17 mouse cellular contexts compared by ENCODE assay signal in the genomic region with DNA sequence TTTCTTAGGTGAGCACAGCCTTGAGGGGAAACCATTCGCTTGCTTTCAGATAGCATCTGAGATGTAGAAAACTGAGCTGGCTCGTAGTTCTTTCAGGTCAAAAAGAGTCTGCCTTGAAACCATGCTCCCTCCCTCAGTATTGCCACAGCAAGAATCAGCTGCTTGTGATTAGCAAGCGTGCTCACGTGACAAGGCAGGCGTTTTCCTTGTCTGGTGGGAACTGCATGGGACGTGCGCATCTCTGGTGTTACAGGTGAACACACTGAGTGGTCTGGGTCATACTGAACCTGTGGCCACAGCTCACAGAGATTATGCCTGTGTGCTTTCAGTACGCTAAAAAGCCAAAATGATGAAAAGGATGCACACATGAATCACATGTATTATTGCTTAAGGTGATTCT.
A peak's percentile ranks its signal among the peaks of the same experiment; 100 is the strongest.
DNase-seq lines count a peak whose midpoint lies in the region; ATAC-seq lines count a peak whose summit lies in the region.
"Had no signal": no experiment of that assay in that cellular context is flagged by ENCODE, and none has a peak within 500 bp of the region (broad histone marks: within the 10 kb centered on the region; RNA-seq: fewer than 3 reads in every experiment).

No protein-coding gene starts in this region.

- no peak overlapping the region for H3K4me2 ChIP-seq in kidney, embryonic 15.5 days
- no peak overlapping the region for H3K4me2 ChIP-seq in kidney, embryonic 16.5 days (replicated peaks; ENCODE audit: low read depth, low read length)
- no peak overlapping the region for H3K4me2 ChIP-seq in forebrain, embryonic 12.5 days
- no peak overlapping the region for H3K4me2 ChIP-seq in hindbrain, embryonic 15.5 days
- no peak overlapping the region for H3K4me2 ChIP-seq in midbrain, embryonic 16.5 days (ENCODE audit: low read length)
- H3K4me2 ChIP-seq: limb, embryonic 13.5 days had no signal

- peak overlapping the region; percentile 45; the same call in 1 of the 2 replicates for H3K27ac ChIP-seq in kidney, embryonic 15.5 days
- H3K27ac ChIP-seq in kidney, embryonic 16.5 days (ENCODE audit: low read length) = no peak overlapping the region
- 0 out of 2 replicates have a peak overlapping the region, but pooled peaks have one; percentile 2 for H3K27ac ChIP-seq in forebrain, embryonic 12.5 days
- H3K27ac ChIP-seq in hindbrain, embryonic 15.5 days (replicated peaks) = no peak overlapping the region
- no peak overlapping the region for H3K27ac ChIP-seq in midbrain, embryonic 16.5 days (ENCODE audit: low read length)
- H3K27ac ChIP-seq: limb, embryonic 13.5 days had no signal

- 61% methylated on average over 8 of the region's 8 CpGs for WGBS in kidney, embryonic 15.5 days
- 68% methylated on average over 8 of the region's 8 CpGs for WGBS in kidney, embryonic 16.5 days
- WGBS in forebrain, embryonic 12.5 days = 79% methylated on average over 8 of the region's 8 CpGs
- WGBS in hindbrain, embryonic 15.5 days = 43% methylated on average over 8 of the region's 8 CpGs
- WGBS in midbrain, embryonic 16.5 days = 36% methylated on average over 8 of the region's 8 CpGs

- H3K36me3 ChIP-seq in kidney, embryonic 15.5 days = no peaks in the 10 kb centered on the region
- peaks cover 4% of the 10 kb centered on the region; the same call in 1 of the 2 replicates for H3K36me3 ChIP-seq in kidney, embryonic 16.5 days (ENCODE audit: insufficient read depth, low read length)
- no peaks in the 10 kb centered on the region for H3K36me3 ChIP-seq in forebrain, embryonic 12.5 days (replicated peaks)
- H3K36me3 ChIP-seq in hindbrain, embryonic 15.5 days = no peaks in the 10 kb centered on the region
- no peaks in the 10 kb centered on the region for H3K36me3 ChIP-seq in midbrain, embryonic 16.5 days (ENCODE audit: control insufficient read depth, insufficient read depth, low read length)
- H3K36me3 ChIP-seq: limb, embryonic 13.5 days had no signal

- H3K4me3 ChIP-seq in kidney, embryonic 15.5 days (replicated peaks) = no peak overlapping the region
- H3K4me3 ChIP-seq in kidney, embryonic 16.5 days (ENCODE audit: low read length) = no peak overlapping the region
- no peak overlapping the region for H3K4me3 ChIP-seq in forebrain, embryonic 12.5 days (replicated peaks)
- H3K4me3 ChIP-seq in hindbrain, embryonic 15.5 days = no peak overlapping the region
- no peak overlapping the region for H3K4me3 ChIP-seq in midbrain, embryonic 16.5 days (ENCODE audit: low read depth, low read length)
- H3K4me3 ChIP-seq: limb, embryonic 13.5 days; myocyte had no signal

- DNase-seq in cerebellum, postnatal 36 days = no peak
- no peak for DNase-seq in layer of hippocampus, postnatal 36 days
- DNase-seq: cerebellum, adult 11-12 months; gastrocnemius, postnatal 14 days; kidney, adult 11 months; liver, postnatal 0 days; lung, postnatal 4 days; right cerebral cortex, adult 18-20 months; thymus, adult 18-20 months had no signal

- H3K4me1 ChIP-seq in kidney, embryonic 15.5 days = peaks cover 14% of the 10 kb centered on the region
- peaks cover 16% of the 10 kb centered on the region for H3K4me1 ChIP-seq in kidney, embryonic 16.5 days (ENCODE audit: insufficient read depth, low read length)
- peaks cover 20% of the 10 kb centered on the region for H3K4me1 ChIP-seq in forebrain, embryonic 12.5 days
- 0 out of 2 replicates have a peak, but pooled peaks cover 7% of the 10 kb centered on the region for H3K4me1 ChIP-seq in hindbrain, embryonic 15.5 days (replicated peaks)
- H3K4me1 ChIP-seq in midbrain, embryonic 16.5 days (ENCODE audit: control insufficient read depth, insufficient read depth, low read length) = peaks cover 5% of the 10 kb centered on the region

- no peaks in the 10 kb centered on the region for H3K27me3 ChIP-seq in kidney, embryonic 15.5 days
- H3K27me3 ChIP-seq in kidney, embryonic 16.5 days (ENCODE audit: insufficient read depth, low read length) = no peaks in the 10 kb centered on the region
- no peaks in the 10 kb centered on the region for H3K27me3 ChIP-seq in forebrain, embryonic 12.5 days
- H3K27me3 ChIP-seq in hindbrain, embryonic 15.5 days = no peaks in the 10 kb centered on the region
- H3K27me3 ChIP-seq in midbrain, embryonic 16.5 days (ENCODE audit: control insufficient read depth, insufficient read depth, low read depth, low read length) = no peaks in the 10 kb centered on the region
- H3K27me3 ChIP-seq: limb, embryonic 13.5 days had no signal

- H3K9me3 ChIP-seq in kidney, embryonic 15.5 days (replicated peaks) = no peaks in the 10 kb centered on the region
- no peaks in the 10 kb centered on the region for H3K9me3 ChIP-seq in kidney, embryonic 16.5 days (ENCODE audit: low read length)
- H3K9me3 ChIP-seq in forebrain, embryonic 12.5 days = no peaks in the 10 kb centered on the region
- no peaks in the 10 kb centered on the region for H3K9me3 ChIP-seq in hindbrain, embryonic 15.5 days
- H3K9me3 ChIP-seq in midbrain, embryonic 16.5 days (replicated peaks; ENCODE audit: control insufficient read depth, low read length, poor library complexity, severe bottlenecking) = no peaks in the 10 kb centered on the region
- H3K9me3 ChIP-seq: limb, embryonic 13.5 days had no signal

- ATAC-seq in kidney, embryonic 15.5 days (replicated peaks; ENCODE audit: low FRiP score) = no peak
- no peak for ATAC-seq in kidney, embryonic 16.5 days (ENCODE audit: low FRiP score, low TSS enrichment)
- ATAC-seq in forebrain, embryonic 12.5 days (ENCODE audit: low FRiP score) = peak; percentile 21; the same call in 1 of the 2 replicates
- peak; percentile 25; the same call in 1 of the 2 replicates for ATAC-seq in hindbrain, embryonic 15.5 days (ENCODE audit: low FRiP score, low read depth)
- peak; percentile 37; the same call in 1 of the 2 replicates for ATAC-seq in midbrain, embryonic 16.5 days
- ATAC-seq in frontal cortex, adult (ENCODE audit: low TSS enrichment) = no peak
- ATAC-seq: liver, postnatal 0 days had no signal

- H3K9ac ChIP-seq in kidney, embryonic 15.5 days = no peak overlapping the region
- no peak overlapping the region for H3K9ac ChIP-seq in kidney, embryonic 16.5 days (replicated peaks; ENCODE audit: low read length)
- H3K9ac ChIP-seq in forebrain, embryonic 12.5 days = no peak overlapping the region
- H3K9ac ChIP-seq in hindbrain, embryonic 15.5 days = no peak overlapping the region
- H3K9ac ChIP-seq in midbrain, embryonic 16.5 days (ENCODE audit: low read depth, low read length) = no peak overlapping the region
- H3K9ac ChIP-seq: limb, embryonic 13.5 days; liver, postnatal 0 days had no signal

Comparison
In these comparisons a context has a peak if more than half of its experiments do, and no peak if none do; other contexts are left out.
1. H3K27ac ChIP-seq: peak in kidney, embryonic 15.5 days (single experiment) and forebrain, embryonic 12.5 days (single experiment); none in kidney, embryonic 16.5 days (single experiment), hindbrain, embryonic 15.5 days (single experiment) and midbrain, embryonic 16.5 days (single experiment).
2. ATAC-seq: peak in forebrain, embryonic 12.5 days (single experiment), hindbrain, embryonic 15.5 days (single experiment) and midbrain, embryonic 16.5 days (single experiment); none in kidney, embryonic 15.5 days (single experiment), kidney, embryonic 16.5 days (single experiment) and frontal cortex, adult (single experiment).